Mouse (Mus musculus): ENCODE results near the gene Mei1.

Gene Mei1

GRCm38 (mm10) chr15:82175091-82175490 is 105.3 kb downstream of the Mei1 start:
- no peak for DNase-seq (ENCODE audit: low spot score in 2 of 2)
